Mouse (Mus musculus): ENCODE data around the gene Cpt1c.

Gene Cpt1c

DNA sequence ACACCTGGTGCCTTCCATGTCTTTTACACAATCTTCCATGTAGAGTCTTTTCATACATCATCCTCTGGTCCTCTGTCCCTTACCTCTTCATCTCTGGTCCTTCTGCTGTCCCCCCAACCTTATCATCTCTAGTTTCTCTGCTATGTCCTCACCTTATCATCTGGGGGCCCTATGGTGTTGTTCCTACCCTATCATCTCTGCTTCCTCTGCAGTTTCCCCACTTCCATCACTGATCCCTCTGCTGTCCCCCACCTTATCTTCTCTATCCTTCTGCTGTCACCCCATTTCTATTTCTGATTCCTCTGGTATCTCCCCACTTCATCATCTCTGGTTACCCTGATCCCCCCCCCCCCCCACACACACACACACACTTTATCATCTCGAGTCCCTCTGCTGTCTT is 46.1 kb downstream of the Cpt1c start:
- ChIA-PET POLR2A (interaction anchor here in 3 of 4 experiments (0.8 to 4.7 kb wide), 35 partner anchors 8 to 401 kb away, joined by 4 to 108 read pairs (median 12); partner anchors contain the start of genes Akt1s1 (in 2 of the 3), Tbc1d17 (in 2 of the 3), Tsks (in 2 of the 3) and Aldh16a1 (in 1 of the 3)), CTCF (interaction anchor here in 3 of 4 experiments (0.6 to 2.8 kb wide), 6 partner anchors 29 to 543 kb away, joined by 3 to 16 read pairs (median 6); no protein-coding TSS in a partner anchor)

- POLR2A ChIA-PET = interaction anchor here in 3 of 4 experiments (0.6 to 1.5 kb wide), 17 partner anchors 10 to 852 kb away, joined by 3 to 6 read pairs (median 3); partner anchors contain the start of genes Atf5 (in 1 of the 3), Il4i1 (in 1 of the 3), Med25 (in 1 of the 3) and Nup62 (in 1 of the 3)
- CTCF ChIA-PET = interaction anchor here (0.6 to 2.1 kb wide), 20 partner anchors 12 to 250 kb away, joined by 3 to 12 read pairs (median 4); no protein-coding TSS in a partner anchor
These were observed 49.2 kb downstream of the Cpt1c start for GRCm38 (mm10) chr7:44925468-44925867.

- POLR2A ChIA-PET = interaction anchor here in 3 of 4 experiments (0.6 to 2.9 kb wide), 5 partner anchors 9 to 53 kb away, joined by 3 to 19 read pairs (median 3); partner anchors contain the start of genes Ptov1 (in 1 of the 3) and Tsks (in 1 of the 3)
- CTCF ChIA-PET = no interaction called here
These were observed 52.1 kb downstream of the Cpt1c start for GRCm38 (mm10) chr7:44922530-44922929.

GRCm38 (mm10) chr7:44919127-44919526 is 55.5 kb downstream of the Cpt1c start:
- CTCF ChIA-PET = no interaction called here
- POLR2A ChIA-PET = interaction anchor here in 2 of 4 experiments (2.2 to 2.3 kb wide), 2 partner anchors 10 to 11 kb away, joined by 8 to 15 read pairs; partner anchors contain the start of gene Ap2a1 (in 2 of the 2)

DNA sequence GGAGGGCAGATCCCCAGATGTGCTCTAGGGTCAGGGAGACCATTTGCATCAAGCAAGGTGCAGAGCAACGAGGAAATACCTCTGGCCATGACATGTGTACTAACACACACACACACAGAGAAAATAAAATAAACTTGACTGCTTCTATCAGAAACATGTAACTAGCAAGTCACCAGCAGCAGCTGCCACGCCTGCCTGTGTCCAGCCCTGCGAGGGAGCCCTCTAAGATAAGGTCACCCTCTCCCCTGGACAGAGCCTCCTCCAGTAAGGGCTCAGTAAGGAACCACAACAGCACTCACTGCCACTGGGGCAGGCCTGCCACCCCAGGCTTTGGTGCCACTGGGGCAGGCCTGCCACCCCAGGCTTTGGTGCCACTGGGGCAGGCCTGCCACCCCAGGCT is 56.4 kb downstream of the Cpt1c start:
- ChIA-PET POLR2A (interaction anchor here in 2 of 4 experiments (0.7 to 2.3 kb wide), 5 partner anchors 11 to 31 kb away, joined by 3 to 8 read pairs (median 3); partner anchors contain the start of gene Ap2a1 (in 2 of the 2)), CTCF (no interaction called here)

- ChIA-PET CTCF (interaction anchor here in 3 of 4 experiments (0.6 to 1.0 kb wide), 3 partner anchors 46 to 66 kb away, joined by 3 to 4 read pairs (median 3); no protein-coding TSS in a partner anchor), POLR2A (interaction anchor here in 2 of 4 experiments (0.7 to 2.4 kb wide), 13 partner anchors 10 to 101 kb away, joined by 3 to 8 read pairs (median 3); partner anchors contain the start of genes Ap2a1 (in 2 of the 2), Pnkp (in 2 of the 2), Akt1s1 (in 1 of the 2) and Il4i1 (in 1 of the 2))
These were observed 57.8 kb downstream of the Cpt1c start for GRCm38 (mm10) chr7:44916881-44917280.

- ChIA-PET CTCF (interaction anchor here in 3 of 4 experiments (0.6 to 1.4 kb wide), 5 partner anchors 16 to 151 kb away, joined by 3 to 7 read pairs (median 4); no protein-coding TSS in a partner anchor), POLR2A (interaction anchor here in 2 of 4 experiments (0.6 to 2.4 kb wide), 13 partner anchors 9 to 214 kb away, joined by 3 to 7 read pairs (median 3); partner anchors contain the start of genes Pnkp (in 2 of the 2), Akt1s1 (in 1 of the 2), Ap2a1 (in 1 of the 2) and Prmt1 (in 1 of the 2))
These were observed 58.5 kb downstream of the Cpt1c start for GRCm38 (mm10) chr7:44916191-44916590.

GRCm38 (mm10) chr7:44915314-44915713 is 59.3 kb downstream of the Cpt1c start:
- ChIA-PET CTCF (interaction anchor here in 1 of 4 experiments (1.4 kb wide), 1 partner anchor 152 kb away, joined by 3 read pairs; no protein-coding TSS in a partner anchor), POLR2A (interaction anchor here in 2 of 4 experiments (0.9 to 2.4 kb wide), 6 partner anchors 10 to 71 kb away, joined by 3 to 7 read pairs (median 6); partner anchors contain the start of genes Akt1s1 (in 1 of the 2), Ap2a1 (in 1 of the 2), Prmt1 (in 1 of the 2) and Tbc1d17 (in 1 of the 2))

DNA sequence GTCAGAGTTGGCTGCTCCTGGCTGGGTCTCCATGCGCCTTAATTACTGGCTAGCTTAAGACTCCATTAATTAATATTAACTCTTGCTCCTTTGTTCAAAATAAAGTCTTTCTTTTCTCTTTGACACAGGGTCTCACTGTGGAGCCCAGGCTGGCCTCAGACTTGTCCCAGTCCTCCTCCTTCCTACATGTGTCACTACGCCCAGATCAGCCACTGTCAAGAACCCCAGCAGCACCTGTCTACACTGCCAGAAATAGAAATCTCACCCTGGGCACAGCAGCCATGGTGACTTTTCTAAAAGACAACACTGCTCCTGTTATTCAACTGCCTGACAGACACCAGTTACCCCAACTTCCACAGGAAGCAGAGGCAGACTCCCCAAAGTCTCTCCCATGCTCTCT is 60.3 kb downstream of the Cpt1c start:
- POLR2A ChIA-PET = interaction anchor here in 3 of 4 experiments (0.6 to 2.6 kb wide), 15 partner anchors 12 to 553 kb away, joined by 3 to 17 read pairs (median 5); partner anchors contain the start of genes Ap2a1 (in 2 of the 3), Akt1s1 (in 1 of the 3), Fuz (in 1 of the 3) and Tbc1d17 (in 1 of the 3)
- CTCF ChIA-PET = interaction anchor here in 1 of 4 experiments (1.3 to 1.7 kb wide), 2 partner anchors 18 to 81 kb away, joined by 3 read pairs; no protein-coding TSS in a partner anchor

Measured in embryonic stem cell, embryonic (primary cell).